Mouse (Mus musculus) left cerebral cortex, postnatal 4 days (tissue): ENCODE data around the gene Duox2. TPM values are rescaled to one million over a fixed set of nuclear protein-coding genes. Genes with fewer than 3 reads are reported as not detected.

ENCODE experiments used
- DNase-seq: peaks from one replicate; pipeline ENCODE4 v3.0.0-alpha.2; 2022
- intact Hi-C: fragments of 180-260 bp; cut with DNase I; formaldehyde crosslinking; loops from one replicate; pipeline ENCODE4 v1.15.1; 2025
- total RNA-seq, 2 experiments: library from RNA; stranded (reverse); gene quantifications; 2 replicates each; pipeline ENCODE4 v1.2.3; 2021

Duox2 gene
- total RNA-seq, 2 experiments from 2014 or later, result 0.22 to 0.58 TPM

GRCm38 (mm10) chr2:122302574-122303241 lies 4.5 kb upstream of the Duox2 start:
- peak; percentile 70 for DNase-seq
- intact Hi-C loops, result loop anchor here (5.0 kb wide), 1 partner anchor 110 kb away; no protein-coding TSS in a partner anchor

- DNase-seq, result no peak
- intact Hi-C loops, result loop anchor here (5.0 kb wide), 1 partner anchor 110 kb away; no protein-coding TSS in a partner anchor
Measured at GRCm38 (mm10) chr2:122301921-122302573, 3.8 kb upstream of the Duox2 start.

- intact Hi-C loops, result loop anchor here (5.0 kb wide), 1 partner anchor 109 kb away; no protein-coding TSS in a partner anchor
- DNase-seq, result peak; percentile 58
Measured at GRCm38 (mm10) chr2:122301081-122301920, 3.1 kb upstream of the Duox2 start.

GRCm38 (mm10) chr2:122300656-122301020 lies 2.4 kb upstream of the Duox2 start:
- intact Hi-C loops, result loop anchor here (5.0 kb wide), 1 partner anchor 108 kb away; no protein-coding TSS in a partner anchor
- DNase-seq, result no peak

- no peak for DNase-seq
- intact Hi-C loops, result loop anchor here (5.0 kb wide), 1 partner anchor 108 kb away; no protein-coding TSS in a partner anchor
Measured at GRCm38 (mm10) chr2:122299911-122300655, 1.8 kb upstream of the Duox2 start.

- intact Hi-C loops, result no loop called here
- no peak for DNase-seq
Measured at GRCm38 (mm10) chr2:122298596-122299490, 594 bp upstream of the Duox2 start, which contains the start of gene Duoxa2. TSS of gene Duoxa2 (plus strand) at chr2:122298900.

- no peak for DNase-seq
- intact Hi-C loops, result no loop called here
Measured at GRCm38 (mm10) chr2:122297271-122298095, 766 bp downstream of the Duox2 start.

GRCm38 (mm10) chr2:122294916-122295315 lies 3.3 kb downstream of the Duox2 start:
- DNase-seq, result no peak
- intact Hi-C loops, result no loop called here

GRCm38 (mm10) chr2:122286137-122286536 lies 12.1 kb downstream of the Duox2 start:
- intact Hi-C loops, result no loop called here
- no peak for DNase-seq

GRCm38 (mm10) chr2:122284091-122284490 lies 14.2 kb downstream of the Duox2 start:
- intact Hi-C loops, result no loop called here

GRCm38 (mm10) chr2:122278769-122279168 lies 19.5 kb downstream of the Duox2 start:
- DNase-seq, result no peak
- intact Hi-C loops, result no loop called here

More at GRCm38 (mm10) chr2:122284091-122284490, 14.2 kb downstream of the Duox2 start:
- no peak for DNase-seq

- intact Hi-C loops, result no loop called here
- DNase-seq, result no peak
Measured at GRCm38 (mm10) chr2:122266407-122267193, 31.6 kb downstream of the Duox2 start.

GRCm38 (mm10) chr2:122264690-122265089 lies 33.6 kb downstream of the Duox2 start:
- no peak for DNase-seq
- intact Hi-C loops, result no loop called here

- no peak for DNase-seq
- intact Hi-C loops, result no loop called here
Measured at GRCm38 (mm10) chr2:122260729-122261128, 37.5 kb downstream of the Duox2 start.

GRCm38 (mm10) chr2:122255997-122256396 lies 42.3 kb downstream of the Duox2 start:
- no peak for DNase-seq

GRCm38 (mm10) chr2:122247786-122248185 lies 50.5 kb downstream of the Duox2 start:
- intact Hi-C loops, result no loop called here
- DNase-seq, result no peak

More at GRCm38 (mm10) chr2:122255997-122256396, 42.3 kb downstream of the Duox2 start:
- intact Hi-C loops, result no loop called here

GRCm38 (mm10) chr2:122243671-122244131 lies 54.5 kb downstream of the Duox2 start:
- DNase-seq, result peak; percentile 63
- intact Hi-C loops, result no loop called here
